Mouse (Mus musculus): ENCODE results near the gene Rps27.
"Not testable (repeated sequence)": the region's sequence is repeated elsewhere in the genome, so short reads cannot be mapped to it uniquely, and the experiment has no call there.

DNA sequence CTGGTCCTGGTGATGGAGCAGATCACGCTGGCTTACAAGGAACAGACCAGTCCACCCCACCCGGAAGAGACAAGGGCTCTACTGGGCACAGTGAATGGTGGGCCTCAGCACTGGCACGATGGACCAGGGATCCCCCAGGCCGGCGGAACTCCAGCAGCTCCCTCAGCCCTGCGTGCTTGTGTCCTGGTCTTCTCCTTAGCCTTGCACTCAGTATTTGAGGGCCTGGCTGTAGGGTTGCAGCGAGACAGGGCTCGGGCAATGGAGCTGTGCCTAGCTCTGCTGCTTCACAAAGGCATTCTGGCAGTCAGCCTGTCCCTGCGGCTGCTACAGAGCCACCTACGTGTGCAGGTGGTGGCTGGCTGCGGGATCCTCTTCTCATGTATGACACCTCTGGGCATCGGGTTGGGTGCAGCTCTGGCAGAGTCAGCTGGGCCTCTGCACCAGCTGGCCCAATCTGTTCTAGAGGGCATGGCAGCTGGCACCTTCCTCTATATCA is 38.3 kb upstream of the Rps27 start:
- TF ChIP-seq USF1 (IDR thresholded peaks at IDR 0.05; ENCODE audit: low read depth); CTCF (IDR thresholded peaks at IDR 0.05; ENCODE audit: control insufficient read depth, insufficient read depth, insufficient read length): not testable (repeated sequence)

Measured in C2C12 (cell line).